Mouse (Mus musculus): ENCODE results near the gene Alg14. TPM values are rescaled to one million over a fixed set of nuclear protein-coding genes. Genes with fewer than 3 reads are reported as not detected.
A peak's percentile ranks its signal among the peaks of the same experiment; 100 is the strongest.

Gene Alg14
- total RNA-seq, 2 experiments from 2014 or later = 8.4 to 20.4 TPM

DNA sequence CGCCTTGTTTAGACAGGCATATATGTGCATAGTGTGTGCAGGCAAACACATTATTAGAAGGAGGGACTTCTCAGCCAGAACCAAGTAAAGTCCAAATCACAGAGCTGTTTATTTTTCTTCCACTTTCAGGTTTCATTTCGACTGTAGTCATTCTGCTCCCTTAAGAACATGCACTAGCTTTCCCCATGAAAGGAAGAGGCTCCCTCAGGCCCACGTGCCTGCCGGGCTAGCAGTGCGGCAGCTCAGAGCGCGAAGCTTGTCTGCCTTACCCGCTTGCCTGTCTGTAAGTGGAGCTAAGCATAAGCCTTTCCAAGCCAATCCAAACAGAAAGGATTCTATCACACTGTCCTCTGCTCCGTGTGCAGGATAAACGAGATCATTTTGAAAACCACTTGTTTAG is 38.1 kb downstream of the Alg14 start:
- ATAC-seq (replicated peaks; ENCODE audit: poor library complexity, severe bottlenecking) = peak; percentile 21

DNA sequence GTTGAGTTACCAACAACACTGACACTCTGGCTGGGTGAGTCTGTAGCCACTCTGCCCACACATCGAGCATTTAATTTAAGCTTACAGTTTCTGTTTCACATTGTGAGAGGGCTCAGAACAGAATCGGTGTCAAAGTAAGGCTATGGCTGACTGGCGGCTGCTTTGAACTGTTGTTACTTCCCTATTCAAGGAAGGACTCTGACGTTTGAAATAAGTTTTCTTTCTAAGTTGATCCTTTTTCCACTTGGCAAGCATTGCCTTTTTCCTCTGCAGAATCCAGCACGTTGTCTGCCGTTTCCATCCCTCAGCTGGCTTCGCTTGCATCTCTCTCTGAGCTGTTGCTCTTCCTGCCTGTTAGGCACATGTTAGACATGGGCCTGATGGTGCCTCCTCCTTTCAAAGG is 38.7 kb downstream of the Alg14 start:
- ATAC-seq (replicated peaks; ENCODE audit: poor library complexity, severe bottlenecking) = peak; percentile 90

DNA sequence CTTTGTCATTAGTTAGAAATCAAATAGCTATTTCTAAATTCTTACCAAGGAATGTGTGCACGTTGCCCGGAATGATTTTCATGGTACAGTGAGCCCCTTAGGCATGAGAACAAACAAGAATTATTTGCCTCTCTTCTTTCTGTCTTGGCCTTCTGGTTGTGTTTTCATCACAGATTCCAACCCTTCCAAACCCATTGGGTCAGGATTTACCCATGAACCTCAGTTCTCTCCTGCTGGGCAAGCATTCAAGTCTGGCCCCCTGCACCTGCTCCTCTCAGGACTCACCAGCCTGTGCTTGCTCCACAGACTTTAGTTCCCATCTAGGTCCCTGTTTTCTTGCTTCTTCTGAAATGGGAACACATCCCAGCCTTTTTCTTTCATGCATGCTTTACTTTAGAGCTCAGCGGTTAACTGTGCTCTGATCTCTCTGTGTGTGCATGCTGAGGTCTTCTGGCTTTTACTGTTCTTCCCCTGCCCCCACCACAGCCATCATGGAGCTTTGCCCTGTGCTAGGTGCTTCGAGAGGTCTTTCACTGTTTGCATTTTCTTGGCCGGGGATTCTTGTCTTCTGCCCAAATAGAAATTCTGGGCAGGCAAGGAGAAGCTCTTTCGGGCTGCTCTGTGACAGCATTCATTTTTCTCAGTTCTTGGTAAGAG is 44.8 kb downstream of the Alg14 start:
- no peak for ATAC-seq (replicated peaks; ENCODE audit: poor library complexity, severe bottlenecking)

DNA sequence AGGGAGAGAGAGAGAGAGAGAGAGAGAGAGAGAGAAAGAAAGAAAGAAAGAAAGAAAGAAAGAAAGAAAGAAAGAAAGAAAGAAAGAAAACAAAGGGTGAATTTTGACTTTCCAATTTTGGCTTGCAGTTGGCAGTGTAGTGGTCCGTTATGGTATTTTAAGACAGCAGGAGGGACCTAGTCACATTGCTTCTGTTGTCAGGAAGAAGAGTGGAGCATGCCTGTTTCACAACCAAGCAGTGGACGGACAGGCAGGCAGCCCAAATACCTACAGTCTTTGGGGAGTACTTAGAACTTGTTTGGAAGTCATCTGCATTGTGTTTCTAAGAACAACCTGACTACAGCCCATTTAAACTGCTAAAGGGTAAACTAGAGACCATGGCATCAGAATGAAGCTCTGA is 47.1 kb downstream of the Alg14 start:
- ATAC-seq (replicated peaks; ENCODE audit: poor library complexity, severe bottlenecking) = peak; percentile 76

DNA sequence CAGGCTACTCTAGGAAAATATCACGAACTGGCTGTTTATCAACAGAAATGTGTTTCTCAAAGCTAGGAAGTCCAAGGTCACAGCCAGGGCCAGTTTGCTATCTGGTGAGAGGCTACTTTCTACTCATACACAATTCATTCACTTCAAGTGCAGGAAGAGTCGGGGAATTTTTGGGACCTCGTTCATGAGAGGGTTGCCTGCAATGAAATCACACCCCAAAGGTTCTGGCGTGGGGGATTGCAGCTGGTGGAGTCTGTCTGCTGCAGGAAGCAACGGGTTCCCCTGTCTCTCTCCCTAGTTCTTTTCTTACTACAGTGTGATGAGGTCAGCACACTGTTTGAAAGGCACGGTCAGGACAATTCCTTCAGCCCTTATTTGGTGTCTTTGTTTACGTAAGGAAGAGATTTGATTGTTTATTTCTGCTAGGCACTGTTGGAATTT is 48.8 kb downstream of the Alg14 start:
- no peak for ATAC-seq (replicated peaks; ENCODE audit: poor library complexity, severe bottlenecking)

DNA sequence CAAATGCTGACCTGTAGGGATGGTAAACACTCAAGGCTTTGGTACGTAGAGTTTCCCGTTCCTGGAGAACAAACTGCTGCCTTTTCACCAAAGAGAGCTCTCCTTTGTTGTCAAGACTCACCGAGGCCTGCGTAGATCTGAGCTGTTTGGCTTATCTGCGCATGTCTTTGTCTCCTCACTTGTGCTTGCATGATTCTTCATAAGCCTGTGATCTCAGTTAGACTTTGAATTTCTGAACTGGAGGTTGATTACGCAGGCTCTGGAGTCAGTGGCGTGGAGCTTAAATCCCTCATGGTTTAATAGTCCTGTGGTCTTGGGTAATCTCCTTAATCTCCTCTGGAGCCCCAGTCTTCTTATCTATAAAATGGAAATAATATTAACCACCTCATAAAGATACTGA is 51.7 kb downstream of the Alg14 start:
- no peak for ATAC-seq (replicated peaks; ENCODE audit: poor library complexity, severe bottlenecking)

DNA sequence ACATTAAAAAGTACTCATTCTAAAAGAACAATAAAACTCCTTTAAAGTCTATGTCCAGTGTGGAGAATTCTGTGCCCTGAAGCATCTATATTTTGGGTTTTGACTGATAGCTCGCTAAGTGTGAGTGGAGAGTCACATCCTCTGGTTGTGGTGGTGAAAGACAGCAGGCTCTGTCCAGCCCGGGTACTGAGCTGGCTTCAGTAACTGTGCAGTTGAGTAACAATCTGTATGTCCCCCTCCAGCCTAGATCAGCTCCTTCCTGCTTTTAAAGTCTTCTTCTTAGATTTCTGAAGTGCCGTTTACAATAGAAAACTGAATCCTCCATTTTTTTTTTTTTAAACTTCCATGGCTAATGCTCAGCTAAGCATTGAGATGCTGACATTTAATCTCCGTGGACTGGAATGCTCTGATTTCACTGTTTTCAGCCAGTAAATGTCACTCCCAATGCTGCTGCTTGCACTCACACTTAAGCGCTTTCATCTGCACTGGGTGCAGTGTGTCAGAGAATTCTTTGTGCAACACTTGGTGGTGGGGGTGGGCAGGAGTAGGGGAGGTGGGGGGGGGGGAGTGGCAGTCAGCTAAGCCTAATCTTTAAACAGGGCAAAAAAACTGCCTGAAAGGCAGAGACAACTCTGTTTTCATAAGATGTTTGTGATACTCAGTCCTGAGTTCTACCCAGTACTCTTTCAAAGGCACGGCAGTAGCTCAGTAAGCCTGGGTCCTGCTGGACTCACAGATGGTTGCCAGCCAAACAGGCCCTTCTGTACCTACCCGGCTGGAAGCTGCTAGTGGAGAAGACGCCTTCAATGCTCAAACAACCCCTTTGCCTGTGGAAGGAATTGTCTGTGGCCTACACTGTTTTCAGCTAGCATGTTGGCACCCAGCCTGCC is 52.7 kb downstream of the Alg14 start:
- peak; percentile 80 for ATAC-seq (replicated peaks; ENCODE audit: poor library complexity, severe bottlenecking)

DNA sequence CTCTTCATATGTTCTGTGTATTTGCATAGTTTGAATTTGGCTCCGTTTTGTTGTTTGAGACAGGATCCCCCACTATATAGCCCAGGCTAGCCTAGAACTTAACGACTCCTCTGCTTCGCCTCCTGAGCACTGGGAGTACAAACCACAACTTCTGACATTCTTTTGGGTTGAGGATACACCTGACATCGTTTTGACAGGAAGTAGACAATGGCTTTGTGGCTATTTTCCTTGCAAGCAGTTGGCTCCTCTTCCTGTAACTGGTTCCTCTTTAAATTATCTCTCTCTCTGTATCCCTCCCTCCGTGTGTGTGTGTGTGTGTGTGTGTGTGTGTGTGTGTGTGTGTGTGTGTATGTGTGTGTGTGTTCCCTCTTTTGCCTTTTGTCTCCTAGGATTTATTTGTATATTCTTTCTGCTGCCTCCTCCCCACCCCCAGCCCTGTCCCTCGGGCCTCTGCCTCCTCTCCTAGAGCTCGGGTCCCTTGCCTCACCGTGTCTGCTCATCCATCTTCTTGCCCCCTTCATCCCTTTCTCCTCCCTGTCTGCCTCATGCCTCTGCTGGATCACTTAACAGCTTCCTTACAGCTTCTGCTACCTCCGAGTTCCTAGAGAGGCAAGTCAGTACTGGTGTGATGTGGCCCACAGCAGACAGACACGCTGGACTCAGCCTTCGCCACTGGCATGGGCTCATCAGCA is 53.5 kb downstream of the Alg14 start:
- ATAC-seq (replicated peaks; ENCODE audit: poor library complexity, severe bottlenecking) = peak; percentile 77

DNA sequence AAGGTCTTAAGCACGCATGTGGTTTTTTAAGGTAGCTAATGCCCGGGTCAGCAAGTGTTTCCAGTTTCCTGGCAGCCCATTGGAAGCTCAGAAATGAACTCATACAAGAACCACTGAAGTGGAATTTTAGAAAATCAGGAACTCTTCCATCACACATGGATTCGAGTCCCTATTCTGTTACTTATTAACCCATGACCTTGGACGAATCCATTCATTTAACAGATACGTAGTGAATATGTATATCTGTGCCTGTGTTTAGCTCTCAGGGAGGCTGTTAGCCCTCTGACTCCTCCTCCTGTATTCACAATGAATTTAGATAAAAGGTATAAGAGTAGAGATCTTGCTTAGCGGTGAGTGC is 54.0 kb downstream of the Alg14 start:
- ATAC-seq (replicated peaks; ENCODE audit: poor library complexity, severe bottlenecking) = no peak

DNA sequence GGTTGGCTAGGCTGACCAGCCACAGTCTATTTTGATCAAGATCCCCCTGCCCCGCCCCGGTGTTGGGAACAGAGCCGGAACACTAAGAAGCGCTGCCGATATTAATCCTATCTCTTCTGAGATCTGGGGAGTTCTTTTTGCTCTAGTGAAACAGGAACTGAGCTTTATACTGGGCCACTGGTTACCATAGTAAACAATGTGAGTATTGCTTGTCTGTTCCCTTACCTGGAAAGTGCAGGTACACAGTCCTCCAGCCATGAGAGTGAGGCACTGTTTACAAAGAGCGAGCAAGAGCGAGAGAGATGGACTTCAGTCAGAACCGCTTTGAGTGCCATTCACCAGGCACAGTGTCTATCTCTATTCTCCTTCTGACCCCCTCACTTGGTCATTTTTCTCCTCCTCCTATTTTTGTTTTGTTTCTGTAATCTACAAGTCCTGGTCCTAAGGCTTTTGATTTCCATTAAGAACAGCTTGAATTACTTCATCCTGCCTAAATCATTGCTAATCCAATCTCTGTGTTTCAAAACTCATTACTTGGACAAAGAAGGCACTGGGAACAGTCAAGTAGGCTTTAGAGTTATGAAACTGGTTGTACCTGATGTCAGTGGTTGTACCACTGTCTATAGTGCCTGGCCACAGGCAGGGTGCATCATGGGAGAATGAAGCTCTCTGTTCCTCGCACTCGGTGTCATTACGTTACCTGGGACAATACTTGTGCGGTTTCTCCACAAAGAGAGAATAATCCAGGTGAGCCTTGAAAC is 55.1 kb downstream of the Alg14 start:
- 0 out of 2 replicates have a peak, but pooled peaks have one; percentile 9 for ATAC-seq (replicated peaks; ENCODE audit: poor library complexity, severe bottlenecking)

DNA sequence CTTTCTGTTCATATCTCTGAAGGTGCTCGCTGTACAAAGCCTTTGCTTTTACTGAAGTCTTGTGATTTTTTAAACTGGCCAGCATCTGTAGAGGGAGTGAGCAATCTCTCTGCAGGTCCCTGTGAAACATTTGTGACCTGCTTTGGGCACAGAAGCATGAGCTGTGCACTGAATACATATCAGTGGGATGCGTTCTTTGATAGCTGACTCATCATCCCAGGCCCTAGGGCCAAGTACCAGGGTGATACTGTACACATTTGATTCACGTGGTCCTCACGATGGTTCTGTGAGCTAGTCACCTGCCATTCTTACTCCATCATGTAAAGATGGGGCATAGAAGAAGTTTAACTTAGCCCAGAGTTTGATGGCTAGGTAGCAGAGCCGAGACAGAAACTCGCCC is 57.2 kb downstream of the Alg14 start:
- no peak for ATAC-seq (replicated peaks; ENCODE audit: poor library complexity, severe bottlenecking)

DNA sequence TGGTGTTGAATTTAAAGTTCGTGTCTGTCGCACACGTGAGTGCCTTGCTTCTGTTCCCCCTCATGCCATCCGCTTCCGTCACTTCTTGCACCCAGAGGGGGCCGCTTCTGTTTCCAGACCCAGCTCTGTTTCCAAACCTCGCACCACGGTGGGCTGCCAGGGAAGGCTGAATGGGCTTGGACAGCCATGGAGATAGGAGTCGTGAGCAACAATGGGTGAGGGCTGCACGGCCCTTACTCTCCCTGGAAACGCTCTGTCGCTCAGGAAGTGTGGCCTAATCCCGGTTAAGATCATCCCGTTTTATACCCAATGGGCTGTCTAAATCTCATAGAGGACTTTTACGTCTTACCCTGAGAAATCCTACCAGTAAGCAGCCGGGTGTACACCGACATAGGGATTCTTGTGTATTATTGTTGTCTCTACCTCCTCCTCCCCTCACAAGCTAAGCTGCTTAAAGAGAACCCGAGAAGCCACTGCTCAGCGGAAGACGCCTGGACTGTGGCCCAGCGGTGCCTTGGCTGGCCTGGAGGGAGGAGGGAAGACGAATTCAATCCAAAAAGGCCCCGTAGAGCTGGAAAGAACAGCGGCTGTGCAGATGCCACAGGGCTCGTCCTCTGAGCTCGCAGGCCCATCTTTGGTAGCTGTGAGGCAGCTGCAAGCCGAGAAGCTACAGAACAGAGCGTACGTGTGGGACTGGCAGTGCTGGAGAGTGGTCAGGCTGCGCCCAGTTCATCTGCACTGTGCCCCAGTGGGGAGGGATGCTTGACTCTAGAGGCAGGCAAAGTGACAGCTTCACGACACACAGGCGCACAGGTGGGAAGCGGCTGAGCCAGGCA is 58.0 kb downstream of the Alg14 start:
- no peak for ATAC-seq (replicated peaks; ENCODE audit: poor library complexity, severe bottlenecking)

DNA sequence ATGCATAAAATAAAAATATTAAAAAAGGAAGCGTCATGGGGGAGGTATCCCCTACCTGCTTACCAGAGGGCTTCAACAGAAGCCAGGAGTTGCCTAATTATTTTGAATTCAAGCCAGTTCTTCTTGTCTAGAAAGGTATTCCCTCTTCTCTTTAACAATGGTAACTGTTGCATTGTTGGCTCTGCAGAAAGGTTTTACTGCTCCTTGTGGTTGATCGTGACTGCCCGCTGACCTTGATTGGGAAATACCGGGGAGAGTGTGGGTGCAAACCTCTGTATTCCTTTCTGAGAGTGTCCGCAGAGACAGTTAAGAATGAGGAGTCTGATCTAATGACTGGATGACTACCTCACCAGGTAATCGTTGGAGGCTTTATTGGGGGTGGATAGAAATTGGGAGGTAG is 59.7 kb downstream of the Alg14 start:
- ATAC-seq (replicated peaks; ENCODE audit: poor library complexity, severe bottlenecking) = peak; percentile 68

DNA sequence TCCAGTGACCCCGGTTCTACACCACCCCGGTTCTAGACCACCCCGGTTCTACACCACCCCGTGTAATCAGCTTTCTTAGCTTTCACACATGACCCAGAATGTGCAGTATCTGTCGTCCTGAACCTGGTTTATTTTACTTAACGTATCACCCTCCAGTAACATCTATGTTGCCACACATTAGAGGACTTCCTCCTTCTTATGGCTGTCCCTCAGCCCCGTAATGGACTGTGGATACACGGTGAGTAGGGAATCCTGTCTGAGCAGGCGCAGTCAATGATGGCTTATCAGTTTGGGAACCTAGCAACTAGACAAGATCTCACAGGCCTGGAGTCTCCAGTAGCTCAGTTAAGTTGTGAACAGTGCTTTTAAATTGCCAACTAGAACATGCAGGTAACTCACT is 62.7 kb downstream of the Alg14 start:
- ATAC-seq (replicated peaks; ENCODE audit: poor library complexity, severe bottlenecking) = peak; percentile 64

DNA sequence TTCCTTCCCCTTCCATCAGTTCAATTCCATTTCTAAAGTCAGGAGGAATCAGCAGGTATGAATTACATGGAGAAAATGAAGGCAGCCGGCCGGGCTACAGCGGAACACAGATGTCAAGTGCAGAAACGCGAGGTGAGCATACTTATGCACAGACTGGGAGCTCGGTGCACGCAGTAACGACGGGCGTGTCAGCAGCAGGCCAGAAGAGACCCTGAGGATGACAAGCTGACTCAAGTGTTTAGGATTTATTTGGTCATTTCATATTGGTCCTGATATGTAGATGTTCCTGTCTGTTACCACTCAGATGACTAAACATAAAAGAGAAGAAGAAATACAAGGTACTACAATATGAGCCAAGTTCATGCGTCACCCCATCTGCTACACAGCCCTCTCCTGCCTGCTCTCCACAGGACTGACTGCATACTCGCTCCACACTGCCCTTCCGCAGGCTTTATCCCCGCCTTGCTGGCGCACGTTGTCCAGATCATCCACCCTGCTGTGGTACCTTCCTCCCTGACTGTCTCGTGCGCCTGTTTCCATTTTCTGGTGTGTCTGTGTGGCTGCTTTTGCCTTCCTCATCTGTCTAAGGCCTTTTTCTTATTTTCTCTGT is 63.4 kb downstream of the Alg14 start:
- no peak for ATAC-seq (replicated peaks; ENCODE audit: poor library complexity, severe bottlenecking)

DNA sequence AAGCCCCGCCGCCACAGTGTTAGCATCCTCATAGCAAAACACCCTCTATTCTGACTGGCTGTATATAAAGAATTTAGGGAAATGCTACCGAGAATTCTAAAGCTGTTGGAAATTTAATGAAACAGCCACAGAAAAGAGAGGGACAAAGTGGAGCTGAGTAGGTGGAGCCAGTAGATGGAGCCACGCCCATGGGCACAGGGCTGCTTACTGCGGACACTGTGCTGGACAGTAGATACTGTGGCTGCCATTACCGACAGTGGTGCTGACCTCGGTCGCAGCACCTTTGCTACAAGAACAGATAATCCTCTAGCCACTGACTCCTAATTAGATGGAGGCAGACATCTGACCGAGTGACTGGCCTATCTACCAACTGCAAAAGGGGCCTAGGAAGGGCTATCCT is 64.0 kb downstream of the Alg14 start:
- no peak for ATAC-seq (replicated peaks; ENCODE audit: poor library complexity, severe bottlenecking)

DNA sequence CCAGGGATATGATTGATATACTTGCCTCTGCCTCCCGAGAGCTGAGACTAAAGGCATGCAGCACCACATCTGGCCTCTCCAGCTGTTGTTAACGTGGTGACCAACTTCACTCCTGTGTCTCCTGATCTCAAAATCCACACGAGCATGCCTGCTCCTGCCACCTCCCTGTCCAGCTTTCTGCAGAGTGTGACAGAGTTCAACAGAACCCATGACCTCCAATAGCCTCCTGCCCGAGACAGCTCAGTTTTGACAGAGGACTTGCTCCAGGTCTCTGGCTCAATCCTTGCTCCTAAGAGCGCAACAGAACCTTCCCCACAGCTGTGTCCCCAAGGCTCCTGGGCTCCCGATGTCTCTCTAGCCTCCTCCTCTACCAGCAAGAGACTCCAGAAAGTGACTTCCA is 64.5 kb downstream of the Alg14 start:
- ATAC-seq (replicated peaks; ENCODE audit: poor library complexity, severe bottlenecking) = no peak

DNA sequence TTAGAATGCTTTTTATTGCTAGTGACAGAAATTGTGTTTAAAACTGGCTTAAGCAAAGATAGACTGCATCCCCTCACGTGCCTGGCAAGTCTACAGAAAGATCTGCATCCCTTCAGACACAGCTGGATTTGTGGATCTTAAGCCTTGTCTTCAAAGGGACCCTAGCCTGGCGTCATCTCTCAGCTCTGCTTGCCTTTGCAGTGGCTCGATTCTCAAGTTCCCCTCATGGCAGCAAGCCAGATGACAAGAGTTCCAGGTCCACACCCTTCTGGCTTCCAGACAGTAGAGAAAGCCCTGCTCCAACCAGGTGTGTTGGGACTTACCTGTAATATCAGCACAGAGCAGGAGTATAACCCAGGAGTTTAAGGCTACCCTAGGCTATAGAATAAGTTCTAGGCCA is 65.5 kb downstream of the Alg14 start:
- no peak for ATAC-seq (replicated peaks; ENCODE audit: poor library complexity, severe bottlenecking)

DNA sequence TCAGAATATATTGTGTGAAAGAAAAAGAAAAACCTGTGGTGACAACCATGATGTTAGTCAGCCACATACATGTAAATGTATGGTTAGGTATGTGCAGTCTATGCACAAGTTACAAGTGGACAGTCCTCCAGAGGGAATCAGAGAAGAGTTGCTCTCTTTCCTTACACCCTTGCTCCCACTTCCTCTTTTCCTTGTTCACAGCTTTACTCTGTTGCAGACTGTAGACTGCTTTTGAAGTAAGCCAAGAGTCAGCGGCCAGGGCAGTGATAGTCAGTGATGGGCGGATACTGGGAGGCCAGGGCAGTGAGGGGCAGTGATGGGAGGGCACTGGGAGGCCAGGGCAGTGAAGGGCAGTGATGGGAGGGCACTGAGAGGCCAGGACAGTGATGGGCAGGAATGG is 66.7 kb downstream of the Alg14 start:
- ATAC-seq (replicated peaks; ENCODE audit: poor library complexity, severe bottlenecking) = peak; percentile 74
